Mouse (Mus musculus) cerebellum, adult 2 months (tissue): ENCODE results near the gene Tle6.

Source experiments
- CTCF ChIP-seq: fragments of 200-500 bp; IDR thresholded peaks from 2 replicates; pipeline ENCODE4 v1.5.1; 2011; ENCODE audit warnings: low read depth, mild to moderate bottlenecking, control low read depth, low read length, moderate library complexity, borderline replicate concordance; ENCODE audit not compliant: insufficient read depth
- POLR2A ChIP-seq: fragments of 200-500 bp; IDR thresholded peaks from 2 replicates; pipeline ENCODE4 v1.6.1; 2011; ENCODE audit warnings: low read length, control low read depth, borderline replicate concordance; ENCODE audit not compliant: insufficient read depth

- TF ChIP-seq POLR2A (no peak), CTCF (no peak)
These were observed 38.5 kb downstream of the Tle6 start for GRCm38 (mm10) chr10:81562411-81562810.
